Mouse (Mus musculus) ovary, postnatal 36 days (tissue): Measurements from ENCODE around the gene Zbtb43.

Experiments
- DNase-seq: peaks from one replicate; pipeline ENCODE4 v3.0.0; 2022; ENCODE audit warnings: low spot score, mixed read lengths

Zbtb43 gene

GRCm38 (mm10) chr2:33453476-33453875 is 14.9 kb downstream of the Zbtb43 start:
- DNase-seq = no peak

GRCm38 (mm10) chr2:33452721-33453120 is 15.6 kb downstream of the Zbtb43 start:
- DNase-seq = no peak

GRCm38 (mm10) chr2:33452140-33452539 is 16.2 kb downstream of the Zbtb43 start:
- peak; percentile 32 for DNase-seq

- no peak for DNase-seq
Measured at GRCm38 (mm10) chr2:33451038-33451978, 17.1 kb downstream of the Zbtb43 start.

- no peak for DNase-seq
Measured at GRCm38 (mm10) chr2:33449119-33449873, 19.1 kb downstream of the Zbtb43 start.

- DNase-seq = no peak
Measured at GRCm38 (mm10) chr2:33446796-33447195, 21.6 kb downstream of the Zbtb43 start.

- no peak for DNase-seq
Measured at GRCm38 (mm10) chr2:33445741-33446140, 22.6 kb downstream of the Zbtb43 start.

- DNase-seq = no peak
Measured at GRCm38 (mm10) chr2:33444862-33445261, 23.5 kb downstream of the Zbtb43 start.

- DNase-seq = peak; percentile 80
Measured at GRCm38 (mm10) chr2:33444358-33444757, 24.0 kb downstream of the Zbtb43 start.

- DNase-seq = no peak
Measured at GRCm38 (mm10) chr2:33442701-33443100, 25.7 kb downstream of the Zbtb43 start.

- no peak for DNase-seq
Measured at GRCm38 (mm10) chr2:33440893-33441292, 27.5 kb downstream of the Zbtb43 start.

- DNase-seq = no peak
Measured at GRCm38 (mm10) chr2:33439980-33440670, 28.2 kb downstream of the Zbtb43 start.

- no peak for DNase-seq
Measured at GRCm38 (mm10) chr2:33439471-33439881, 28.9 kb downstream of the Zbtb43 start.

GRCm38 (mm10) chr2:33438377-33438776 is 30.0 kb downstream of the Zbtb43 start:
- DNase-seq = no peak

GRCm38 (mm10) chr2:33437184-33437583 is 31.2 kb downstream of the Zbtb43 start:
- DNase-seq = no peak

- no peak for DNase-seq
Measured at GRCm38 (mm10) chr2:33436035-33436580, 32.3 kb downstream of the Zbtb43 start.

GRCm38 (mm10) chr2:33435036-33435650 is 33.2 kb downstream of the Zbtb43 start:
- no peak for DNase-seq

- no peak for DNase-seq
Measured at GRCm38 (mm10) chr2:33432877-33433276, 35.5 kb downstream of the Zbtb43 start.

GRCm38 (mm10) chr2:33430771-33431699 is 37.3 kb downstream of the Zbtb43 start, which contains the start of gene Zbtb34:
Zbtb34 (minus strand) TSS chr2:33431324.
- DNase-seq = peak; percentile 70

GRCm38 (mm10) chr2:33430081-33430770 is 38.1 kb downstream of the Zbtb43 start:
- no peak for DNase-seq
